Mouse (Mus musculus) ES-E14 (cell line): Measurements from ENCODE around the gene Masp2. TPM values are rescaled to one million over a fixed set of nuclear protein-coding genes. Genes with fewer than 3 reads are reported as not detected.

Experiments used
- DNase-seq: peaks from one replicate; pipeline ENCODE4 v3.0.0-alpha.2; 2013; ENCODE audit warnings: low read depth, low spot score
- H3K27ac ChIP-seq: 2 replicates; pipeline ENCODE4 v1.5.1; 2012; ENCODE audit warnings: low read depth, mild to moderate bottlenecking, low read length, moderate library complexity, mixed read lengths; ENCODE audit not compliant: poor library complexity, insufficient read depth, severe bottlenecking
- H3K36me3 ChIP-seq: 2 replicates; pipeline ENCODE4 v1.6.1; 2012; ENCODE audit warnings: mild to moderate bottlenecking, low read length, moderate library complexity, mixed read lengths; ENCODE audit not compliant: control insufficient read depth, poor library complexity, insufficient read depth, severe bottlenecking
- H3K4me1 ChIP-seq, 2 experiments: fragments of 150-350 bp in 1 of 2; sonication (generic) in 1 of 2; 2 replicates each; pipeline ENCODE4 v1.6.1; 2012; ENCODE audit warnings: low read length in 2 of 2, mild to moderate bottlenecking in 1 of 2, mixed read lengths in 1 of 2; ENCODE audit not compliant: control insufficient read depth in 2 of 2, insufficient read depth in 2 of 2, poor library complexity in 1 of 2
- H3K4me3 ChIP-seq, 2 experiments: fragments of 150-350 bp in 1 of 2; sonication (generic) in 1 of 2; 2 replicates each; pipeline ENCODE4 v1.5.1; 2012; ENCODE audit warnings: low read length in 2 of 2, low read depth in 1 of 2, mild to moderate bottlenecking in 1 of 2, mixed read lengths in 1 of 2; ENCODE audit not compliant: insufficient read depth in 1 of 2, poor library complexity in 1 of 2, severe bottlenecking in 1 of 2
- H3K9ac ChIP-seq: 2 replicates; pipeline ENCODE4 v1.6.1; 2012; ENCODE audit warnings: low read depth, mild to moderate bottlenecking, low read length, mixed read lengths; ENCODE audit not compliant: poor library complexity, insufficient read depth, severe bottlenecking
- H3K9me3 ChIP-seq: fragments of 150-350 bp; sonication (generic); 2 replicates; pipeline ENCODE4 v1.6.1; 2012; ENCODE audit warnings: low read depth, mild to moderate bottlenecking, low read length; ENCODE audit not compliant: control insufficient read depth, insufficient read depth
- CHD2 ChIP-seq: IDR thresholded peaks from 2 replicates; pipeline ENCODE4 v1.6.1; 2014; ENCODE audit warnings: mild to moderate bottlenecking, low read depth, low read length, inconsistent platforms
- HCFC1 ChIP-seq: IDR thresholded peaks from 2 replicates; pipeline ENCODE4 v1.6.1; 2012; ENCODE audit warnings: low read length, inconsistent platforms, borderline replicate concordance; ENCODE audit not compliant: insufficient read depth
- MAFK ChIP-seq: IDR thresholded peaks from 2 replicates; pipeline ENCODE4 v1.6.1; 2014; ENCODE audit warnings: mild to moderate bottlenecking, low read depth, low read length, inconsistent platforms; ENCODE audit not compliant: insufficient read depth
- ZC3H11A ChIP-seq: IDR thresholded peaks from 2 replicates; pipeline ENCODE4 v1.6.1; 2012; ENCODE audit warnings: low read depth, mild to moderate bottlenecking, inconsistent platforms, low read length, borderline replicate concordance
- ZNF384 ChIP-seq: IDR thresholded peaks from 2 replicates; pipeline ENCODE4 v1.6.1; 2012; ENCODE audit warnings: low read depth, low read length, inconsistent platforms
- in situ Hi-C, 2 experiments: fragments of 600-800 bp; cut with MboI; formaldehyde crosslinking; loops; one replicate each; pipeline ENCODE4 v1.15.1; 2025; ENCODE audit warnings: low sequenced_read_pairs in 2 of 2, inconsistent platforms in 1 of 2; ENCODE audit not compliant: unreplicated experiment in 2 of 2
- total RNA-seq: library from RNA; depleted of rRNA; stranded (reverse); fragments of 300-350 nt; gene quantifications from 2 replicates; pipeline ENCODE4 v1.2.3, GENCODE M21; 2012; rRNA removed

The Masp2 gene
- total RNA-seq, 1 experiment = 3.7 TPM

DNA sequence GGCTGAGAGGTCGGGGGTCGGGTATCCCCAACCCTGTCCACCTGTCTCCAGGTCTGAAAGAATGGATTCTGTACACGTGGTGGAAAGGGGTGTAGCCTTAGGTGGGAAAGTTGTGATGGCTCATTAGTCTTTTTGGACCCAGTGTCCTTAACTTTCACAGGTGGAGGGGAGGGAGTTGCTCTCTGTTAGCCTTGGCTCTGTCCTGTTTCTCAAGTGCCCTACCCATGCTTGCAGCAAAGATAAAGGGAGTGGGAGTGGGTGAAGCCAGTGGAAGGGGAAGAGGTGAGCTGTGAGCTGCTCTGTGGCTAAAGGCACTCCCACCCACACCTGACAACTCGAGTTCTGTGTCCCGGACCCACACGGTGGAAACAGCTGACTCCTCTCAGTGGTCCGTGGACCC lies 61.0 kb downstream of the Masp2 start:
- no peak for DNase-seq
- in situ Hi-C loops = no loop called here
- TF ChIP-seq ZC3H11A (no peak), CHD2 (no peak), ZNF384 (no peak), HCFC1 (no peak), MAFK (no peak)
- Histone ChIP-seq H3K4me1 (peaks cover 0 to 8% of the 10 kb centered on the region in 2 experiments; a peak in 1 of 4 replicates), H3K9ac (no peak overlapping the region), H3K36me3 (no peaks in the 10 kb centered on the region), H3K27ac (no peak overlapping the region), H3K9me3 (no peaks in the 10 kb centered on the region), H3K4me3 (no peak overlapping the region)

DNA sequence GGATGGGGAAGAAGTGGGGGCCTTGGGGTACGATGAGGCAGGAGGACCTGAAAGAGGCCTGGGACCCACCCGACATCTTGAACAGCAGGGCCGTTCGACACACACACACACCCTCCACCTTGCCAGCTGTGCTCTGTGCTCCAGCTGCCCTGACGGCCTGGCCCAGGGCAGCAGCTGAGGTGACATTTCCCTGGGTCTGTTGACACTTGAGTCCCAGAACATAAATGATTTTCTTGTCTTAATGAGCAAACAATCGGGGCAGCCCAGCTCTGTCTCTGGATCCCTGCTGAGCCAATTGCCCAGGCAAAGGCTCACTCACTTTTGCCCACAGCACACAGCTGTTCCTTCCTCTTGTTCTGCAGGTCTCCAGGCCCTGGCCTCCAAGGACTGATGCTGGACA lies 61.7 kb downstream of the Masp2 start:
- in situ Hi-C loops = no loop called here
- no peaks in the 10 kb centered on the region for H3K36me3 ChIP-seq
- peaks cover 0 to 8% of the 10 kb centered on the region in 2 experiments; a peak in 1 of 4 replicates for H3K4me1 ChIP-seq
- H3K4me3 ChIP-seq = no peak overlapping the region
- H3K27ac ChIP-seq = no peak overlapping the region
- no peaks in the 10 kb centered on the region for H3K9me3 ChIP-seq
- DNase-seq = no peak
- H3K9ac ChIP-seq = no peak overlapping the region
- TF ChIP-seq ZC3H11A = no peak
- no peak for TF ChIP-seq CHD2
- TF ChIP-seq MAFK = no peak
- no peak for TF ChIP-seq ZNF384
- no peak for TF ChIP-seq HCFC1

Other genes starting within 250 kb of the Masp2 start
- 24.0 and 25.7 TPM in 2 replicates for gene Ubiad1, start 157.8 kb upstream of the Masp2 start, total RNA-seq
- 37.6 and 48.2 TPM in 2 replicates for gene Mtor, start 153.9 kb upstream of the Masp2 start, total RNA-seq
- gene Angptl7, start 102.1 kb upstream of the Masp2 start, total RNA-seq = 0.13 and 0.37 TPM in 2 replicates
- gene Exosc10, start 44.1 kb upstream of the Masp2 start, total RNA-seq = 76.5 and 78.4 TPM in 2 replicates
- 165 and 199 TPM in 2 replicates for gene Srm, start 11.1 kb upstream of the Masp2 start, total RNA-seq
- gene Tardbp, start 24.5 kb downstream of the Masp2 start, total RNA-seq = 229 and 259 TPM in 2 replicates
- 0.13 TPM in 1 of 2 replicates, not detected in the other for gene Gm572, start 40.8 kb downstream of the Masp2 start, total RNA-seq
- gene Casz1, start 201.9 kb downstream of the Masp2 start, total RNA-seq = 4.0 and 11.0 TPM in 2 replicates